Mouse (Mus musculus): Measurements from ENCODE around the gene Macrod2. TPM values are rescaled to one million over a fixed set of nuclear protein-coding genes. Genes with fewer than 3 reads are reported as not detected.

The Macrod2 gene
- polyA plus RNA-seq (2012), result 19.8 and 19.9 TPM in 2 replicates

DNA sequence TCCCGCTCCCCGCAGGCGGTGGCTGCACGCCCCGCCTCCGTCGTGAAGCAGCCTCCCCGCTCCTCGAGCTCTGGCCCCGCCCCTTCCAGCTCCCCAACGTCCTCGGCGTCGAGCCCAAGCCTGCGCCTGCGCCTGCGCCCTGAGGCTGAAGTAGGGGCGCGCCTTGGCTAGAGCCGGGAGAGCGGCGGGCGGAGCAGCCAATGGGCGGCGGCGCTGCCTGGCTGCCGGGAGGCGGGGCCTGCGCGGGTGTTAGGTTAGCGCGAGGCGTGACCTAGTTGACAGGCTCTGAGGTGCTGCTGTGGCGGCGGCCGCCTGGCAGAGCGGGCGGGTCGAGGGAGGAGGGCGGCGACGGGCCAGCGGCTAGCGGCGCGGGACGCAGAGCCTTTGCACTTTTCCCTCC is at the start of gene Macrod2:
Gene Macrod2, plus strand, starts transcription at position 131 of the 400 bp plus-strand sequence.

DNA sequence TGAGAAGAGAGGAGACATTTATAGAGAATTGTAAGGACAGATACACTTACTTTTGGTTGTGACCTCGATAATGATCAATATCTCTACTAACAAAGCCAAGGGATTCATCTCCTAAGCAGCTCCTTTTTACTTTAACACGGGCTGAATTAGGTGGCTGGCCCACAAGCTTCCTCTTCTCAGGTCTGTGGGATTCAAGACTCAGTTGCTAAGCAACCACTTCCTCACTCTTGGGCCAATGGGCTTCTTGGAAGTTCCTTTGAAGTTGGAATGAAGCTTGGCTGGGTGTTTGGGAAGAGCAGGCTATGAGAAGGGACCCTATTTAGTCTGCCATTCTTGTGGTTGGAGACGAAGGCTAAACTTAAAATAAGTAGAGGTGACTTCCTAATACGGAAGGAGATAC is 5.6 kb upstream of the Macrod2 start, which contains the start of gene Sel1l2:
Gene Sel1l2, minus strand, starts transcription at position 182 of the 400 bp plus-strand sequence.

DNA sequence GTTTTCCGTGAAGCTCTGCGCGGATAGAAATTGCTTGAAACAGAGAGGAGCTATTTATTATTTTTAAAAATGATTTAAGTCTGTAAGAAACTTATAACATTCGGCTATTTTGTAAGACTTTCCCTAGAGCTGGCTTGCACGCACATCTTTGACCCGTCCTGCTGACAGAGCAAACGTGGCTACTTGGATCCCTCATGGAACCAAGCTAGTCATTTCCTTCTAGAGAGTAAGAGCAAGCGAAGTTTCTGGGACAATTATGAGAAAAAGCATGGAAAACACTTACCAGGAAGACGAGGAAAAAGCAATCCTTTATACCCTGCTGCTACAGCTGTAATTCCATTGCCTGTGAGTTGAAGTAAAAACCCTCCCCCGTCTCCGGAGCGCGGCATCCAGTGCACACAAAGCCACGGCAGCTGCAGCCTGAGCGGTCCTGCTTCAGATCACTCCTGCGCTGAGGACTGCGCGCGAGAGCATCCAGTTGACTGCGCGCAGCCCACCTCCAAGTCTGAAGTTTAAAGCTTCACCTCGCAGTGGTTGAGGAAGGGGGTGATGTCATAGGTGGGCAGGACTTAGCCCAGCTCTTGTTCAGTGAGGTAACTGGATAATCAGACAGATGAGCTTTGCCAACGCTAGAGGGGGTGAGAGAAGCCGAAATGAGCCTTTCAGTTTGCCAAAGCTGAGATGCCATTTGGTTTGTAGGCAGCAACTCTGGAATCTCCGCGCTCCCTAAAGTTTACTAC is 276.0 kb downstream of the Macrod2 start, which contains the start of gene Flrt3:
Gene Flrt3, minus strand, starts transcription at position 507 of the 740 bp plus-strand sequence.

Other genes with a start within 250 kb of the Macrod2 start
- not detected in 2 replicates for gene Gm17374, start 243.3 kb upstream of the Macrod2 start, polyA plus RNA-seq (2012)
- 1.7 and 3.1 TPM in 2 replicates for gene Esf1, start 224.7 kb upstream of the Macrod2 start, polyA plus RNA-seq (2012)
- gene Ndufaf5, start 224.7 kb upstream of the Macrod2 start, polyA plus RNA-seq (2012), result 20.7 and 22.1 TPM in 2 replicates
- gene Sel1l2, start 5.6 kb upstream of the Macrod2 start, polyA plus RNA-seq (2012), result not detected in 2 replicates

Data from megakaryocyte-erythroid progenitor cell, adult 5 weeks (primary cell).